Mouse (Mus musculus) MEL (cell line): ENCODE measurements around the gene Gpx4. TPM values are rescaled to one million over a fixed set of nuclear protein-coding genes. Genes with fewer than 3 reads are reported as not detected.

Source experiments
- DNase-seq: peaks from one replicate; pipeline ENCODE4 v3.0.0; 2011; ENCODE audit warnings: low read depth, low spot score
- H3K27ac ChIP-seq: 2 replicates; pipeline ENCODE4 v1.5.1; 2012; ENCODE audit warnings: low read depth, mild to moderate bottlenecking, control low read depth, low read length, moderate library complexity; ENCODE audit not compliant: control insufficient read depth
- H3K27me3 ChIP-seq, 2 experiments: fragments of 150-350 bp in 1 of 2; sonication (generic) in 1 of 2; 2 replicates each; pipeline ENCODE4 v1.6.1; 2012; ENCODE audit warnings: low read length in 2 of 2, mild to moderate bottlenecking in 2 of 2, improper control_type of control experiment in 1 of 2, moderate library complexity in 1 of 2; ENCODE audit not compliant: insufficient read depth in 2 of 2, control insufficient read depth in 1 of 2
- H3K36me3 ChIP-seq, 2 experiments: 2 replicates each; pipeline ENCODE4 v1.6.1; 2012 to 2014; ENCODE audit warnings: low read length in 2 of 2, improper control_type of control experiment in 1 of 2, inconsistent platforms in 1 of 2, mild to moderate bottlenecking in 1 of 2; ENCODE audit not compliant: insufficient read depth in 2 of 2, control insufficient read depth in 1 of 2
- H3K4me1 ChIP-seq, 2 experiments: fragments of 150-350 bp in 1 of 2; sonication (generic) in 1 of 2; 2 replicates each; pipeline ENCODE4 v1.6.1; 2012; ENCODE audit warnings: low read length in 2 of 2, improper control_type of control experiment in 1 of 2, mild to moderate bottlenecking in 1 of 2; ENCODE audit not compliant: insufficient read depth in 2 of 2, control insufficient read depth in 1 of 2
- H3K4me3 ChIP-seq, 2 experiments: fragments of 150-350 bp in 1 of 2; sonication (generic) in 1 of 2; 2 replicates each; pipeline ENCODE4 v1.5.1; 2012; ENCODE audit warnings: low read depth in 2 of 2, low read length in 2 of 2, mild to moderate bottlenecking in 2 of 2, moderate library complexity in 2 of 2, control low read depth in 1 of 2, improper control_type of control experiment in 1 of 2; ENCODE audit not compliant: control insufficient read depth in 1 of 2, insufficient read depth in 1 of 2
- H3K79me2 ChIP-seq: 2 replicates; pipeline ENCODE4 v1.6.1; 2012; ENCODE audit warnings: mild to moderate bottlenecking, low read length, moderate library complexity; ENCODE audit not compliant: control insufficient read depth, poor library complexity, insufficient read depth
- H3K9ac ChIP-seq: 2 replicates; pipeline ENCODE4 v1.6.1; 2012; ENCODE audit warnings: low read depth, mild to moderate bottlenecking, control low read depth, low read length, moderate library complexity; ENCODE audit not compliant: control insufficient read depth, poor library complexity, severe bottlenecking
- H3K9me3 ChIP-seq: fragments of 150-350 bp; sonication (generic); replicated peaks from 2 replicates; pipeline ENCODE4 v1.6.1; 2012; ENCODE audit warnings: mild to moderate bottlenecking, low read length, improper control_type of control experiment, moderate library complexity; ENCODE audit not compliant: insufficient read depth
- BHLHE40 ChIP-seq: IDR thresholded peaks from 2 replicates; pipeline ENCODE4 v1.6.1; 2012; ENCODE audit warnings: low read depth, mild to moderate bottlenecking, inconsistent platforms, low read length, improper control_type of control experiment, borderline replicate concordance
- CHD1 ChIP-seq: IDR thresholded peaks from 2 replicates; pipeline ENCODE4 v1.6.1; 2012; ENCODE audit warnings: low read depth, mild to moderate bottlenecking, inconsistent platforms, low read length, improper control_type of control experiment
- GABPA ChIP-seq: IDR thresholded peaks from 2 replicates; pipeline ENCODE4 v1.6.1; 2012; ENCODE audit warnings: low read depth, mild to moderate bottlenecking, inconsistent platforms, low read length, improper control_type of control experiment, moderate library complexity
- HCFC1 ChIP-seq: IDR thresholded peaks from 2 replicates; pipeline ENCODE4 v1.6.1; 2012; ENCODE audit warnings: low read depth, mild to moderate bottlenecking, inconsistent platforms, low read length, improper control_type of control experiment, moderate library complexity
- JUND ChIP-seq: IDR thresholded peaks from 2 replicates; pipeline ENCODE4 v1.6.1; 2011; ENCODE audit warnings: low read depth, mild to moderate bottlenecking, improper control_type of control experiment, low read length
- MAFK ChIP-seq: IDR thresholded peaks from 2 replicates; pipeline ENCODE4 v1.6.1; 2011; ENCODE audit warnings: low read depth, mild to moderate bottlenecking, low read length, improper control_type of control experiment, borderline replicate concordance
- MAX ChIP-seq: IDR thresholded peaks from 2 replicates; pipeline ENCODE4 v1.6.1; 2011; ENCODE audit warnings: low read length, improper control_type of control experiment
- MAZ ChIP-seq: IDR thresholded peaks from 2 replicates; pipeline ENCODE4 v1.6.1; 2012; ENCODE audit warnings: low read depth, mild to moderate bottlenecking, inconsistent platforms, low read length, improper control_type of control experiment
- MEF2A ChIP-seq: IDR thresholded peaks from 2 replicates; pipeline ENCODE4 v1.6.1; 2014; ENCODE audit warnings: low read depth, mild to moderate bottlenecking, inconsistent platforms, low read length, improper control_type of control experiment; ENCODE audit not compliant: poor library complexity, insufficient replicate concordance, severe bottlenecking; ENCODE audit errors: extremely low read depth
- MYC ChIP-seq: IDR thresholded peaks from 2 replicates; pipeline ENCODE4 v1.6.1; 2011; ENCODE audit warnings: low read depth, mild to moderate bottlenecking, low read length, improper control_type of control experiment, moderate library complexity
- NELFE ChIP-seq: IDR thresholded peaks from 2 replicates; pipeline ENCODE4 v1.6.1; 2011; ENCODE audit warnings: low read depth, low read length, improper control_type of control experiment
- POLR2AphosphoS5 ChIP-seq: IDR thresholded peaks from 2 replicates; pipeline ENCODE4 v1.6.1; 2012; ENCODE audit warnings: low read depth, borderline replicate concordance, mild to moderate bottlenecking, inconsistent platforms, low read length, moderate library complexity, mixed read lengths
- RAD21 ChIP-seq: IDR thresholded peaks from 2 replicates; pipeline ENCODE4 v1.6.1; 2011; ENCODE audit warnings: mild to moderate bottlenecking, low read depth, low read length, improper control_type of control experiment
- RCOR1 ChIP-seq: IDR thresholded peaks from 2 replicates; pipeline ENCODE4 v1.6.1; 2012; ENCODE audit warnings: low read depth, mild to moderate bottlenecking, inconsistent platforms, low read length, improper control_type of control experiment
- SIN3A ChIP-seq: IDR thresholded peaks from 2 replicates; pipeline ENCODE4 v1.6.1; 2012; ENCODE audit warnings: low read length, improper control_type of control experiment, inconsistent platforms
- SMC3 ChIP-seq: IDR thresholded peaks from 2 replicates; pipeline ENCODE4 v1.6.1; 2011; ENCODE audit warnings: low read depth, low read length, improper control_type of control experiment
- TAL1 ChIP-seq: IDR thresholded peaks from 2 replicates; pipeline ENCODE4 v1.6.1; 2012; ENCODE audit warnings: mild to moderate bottlenecking, inconsistent platforms, low read length, moderate library complexity, mixed read lengths
- TBP ChIP-seq: IDR thresholded peaks from 2 replicates; pipeline ENCODE4 v1.8.0; 2011; ENCODE audit warnings: low read depth, low read length, improper control_type of control experiment
- ZC3H11A ChIP-seq: IDR thresholded peaks from 2 replicates; pipeline ENCODE4 v1.6.1; 2012; ENCODE audit warnings: low read depth, mild to moderate bottlenecking, inconsistent platforms, low read length, improper control_type of control experiment
- ZKSCAN1 ChIP-seq: IDR thresholded peaks from 2 replicates; pipeline ENCODE4 v1.6.1; 2012; ENCODE audit warnings: low read depth, mild to moderate bottlenecking, inconsistent platforms, low read length, improper control_type of control experiment, moderate library complexity
- ZNF384 ChIP-seq: IDR thresholded peaks from 2 replicates; pipeline ENCODE4 v1.6.1; 2012; ENCODE audit warnings: low read depth, mild to moderate bottlenecking, inconsistent platforms, low read length, improper control_type of control experiment
- polyA plus RNA-seq, 2 experiments: library from polyadenylated mRNA; stranded (reverse) in 1 of 2; unstranded in 1 of 2; fragments of >175 nt in 1 of 2; fragments of >200 nt in 1 of 2; gene quantifications; 2 replicates each; pipeline versions ENCODE4 v1.2.1 to v1.2.4; 2012; ENCODE audit warnings: low replicate concordance in 2 of 2, low read depth in 1 of 2; ENCODE audit not compliant: insufficient read length in 2 of 2, insufficient read depth in 1 of 2, missing spikeins in 1 of 2
- total RNA-seq: library from RNA; depleted of rRNA; stranded (reverse); fragments of 300-350 nt; gene quantifications from 2 replicates; pipeline ENCODE4 v1.2.3, GENCODE M21; 2012

Gpx4 gene
- total and polyA plus RNA-seq, 3 experiments: 508 to 536 TPM; not detected in 1

GRCm38 (mm10) chr10:80019471-80020131, 27.4 kb upstream of the Gpx4 start:
- Histone ChIP-seq H3K36me3 (peaks cover 2 to 24% of the 10 kb centered on the region in 2 experiments; a peak in 3 of 4 replicates), H3K9me3 (no peaks in the 10 kb centered on the region), H3K4me3 (no peak overlapping the region), H3K27me3 (no peaks in the 10 kb centered on the region), H3K27ac (no peak overlapping the region; the same call in 1 of the 2 replicates), H3K9ac (no peak overlapping the region), H3K79me2 (peaks cover 12% of the 10 kb centered on the region), H3K4me1 (peaks cover 12 to 30% of the 10 kb centered on the region in 2 experiments)
- no peak for DNase-seq
- no peak for TF ChIP-seq POLR2AphosphoS5
- TF ChIP-seq RCOR1: no peak
- TF ChIP-seq GABPA: no peak
- no peak for TF ChIP-seq BHLHE40
- TF ChIP-seq TAL1: no peak
- TF ChIP-seq MAX: no peak
- TF ChIP-seq TBP: no peak

GRCm38 (mm10) chr10:80020191-80020590, 26.8 kb upstream of the Gpx4 start:
- Histone ChIP-seq H3K9me3 (no peaks in the 10 kb centered on the region), H3K9ac (no peak overlapping the region), H3K79me2 (peaks cover 12% of the 10 kb centered on the region), H3K27ac (no peak overlapping the region), H3K36me3 (peaks cover 2 to 30% of the 10 kb centered on the region in 2 experiments; a peak in 3 of 4 replicates), H3K4me1 (peaks cover 12 to 36% of the 10 kb centered on the region in 2 experiments), H3K4me3 (no peak overlapping the region), H3K27me3 (no peaks in the 10 kb centered on the region)
- DNase-seq: no peak
- TF ChIP-seq MAZ (no peak), TBP (no peak), MAFK (no peak), HCFC1 (no peak), CHD1 (no peak), NELFE (no peak), MYC (no peak), JUND (no peak), SIN3A (no peak), SMC3 (no peak), RAD21 (no peak), ZKSCAN1 (no peak), ZNF384 (no peak), ZC3H11A (no peak), MEF2A (no peak)
